Mouse (Mus musculus) embryonic fibroblast, embryonic 13.5 days (primary cell): ENCODE data around the gene Tepsin.

Experiments used
- CTCF ChIP-seq: IDR thresholded peaks from 2 replicates; pipeline ENCODE4 v1.5.1; 2011; ENCODE audit warnings: mild to moderate bottlenecking, control low read depth, low read length, moderate library complexity, borderline replicate concordance; ENCODE audit not compliant: insufficient read depth
- POLR2A ChIP-seq: IDR thresholded peaks from 2 replicates; pipeline ENCODE4 v1.6.1; 2011; ENCODE audit warnings: low read depth, mild to moderate bottlenecking, control low read depth, low read length, moderate library complexity

DNA sequence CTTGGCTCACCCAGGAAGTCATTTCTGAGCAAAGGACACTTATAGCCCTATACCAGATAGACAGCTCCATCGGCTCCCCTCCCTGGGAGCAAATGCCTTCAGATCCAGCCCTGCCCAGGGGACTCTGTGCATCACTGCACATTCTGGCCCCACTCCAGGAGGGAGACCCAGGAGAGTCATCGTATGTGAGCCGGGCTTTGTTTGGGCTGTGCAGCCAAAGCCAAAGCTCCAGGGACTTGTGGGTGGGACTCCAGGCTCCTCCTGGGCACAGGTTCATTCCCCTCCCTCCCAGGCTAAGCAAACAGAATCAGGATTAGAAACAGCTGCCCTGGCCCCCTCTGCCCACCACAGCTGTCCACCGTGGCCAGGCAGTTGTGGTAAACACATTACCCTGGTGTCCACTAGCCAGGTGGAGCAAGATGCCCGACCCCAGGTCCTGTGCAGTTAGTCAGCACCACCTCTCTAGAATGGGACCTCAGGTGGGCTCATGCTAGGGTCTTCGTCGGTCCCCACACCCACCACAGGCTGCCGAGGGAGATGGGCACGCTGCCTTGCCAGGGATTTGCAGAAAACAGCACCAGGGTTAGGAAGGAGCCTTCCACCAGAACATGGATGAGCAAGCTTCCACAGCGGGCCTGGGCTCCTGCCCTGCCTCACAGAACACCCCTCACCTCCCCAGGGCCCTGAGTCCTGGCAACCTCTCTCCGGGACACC is 52.5 kb downstream of the Tepsin start:
- TF ChIP-seq POLR2A (no peak), CTCF (no peak)
